Mouse (Mus musculus): ENCODE data around the gene Ptpdc1.

Ptpdc1 gene

GRCm38 (mm10) chr13:48653788-48654770 is 28.6 kb upstream of the Ptpdc1 start:
- DNase-seq = peak; percentile 83 to 89

- no peak for DNase-seq
Observed at GRCm38 (mm10) chr13:48651132-48652065, 25.9 kb upstream of the Ptpdc1 start.

- DNase-seq = no peak
Observed at GRCm38 (mm10) chr13:48650615-48651014, 25.2 kb upstream of the Ptpdc1 start.

- DNase-seq = no peak
Observed at GRCm38 (mm10) chr13:48646696-48647095, 21.2 kb upstream of the Ptpdc1 start.

GRCm38 (mm10) chr13:48643991-48644390 is 18.5 kb upstream of the Ptpdc1 start:
- no peak for DNase-seq

GRCm38 (mm10) chr13:48643072-48643471 is 17.6 kb upstream of the Ptpdc1 start:
- no peak for DNase-seq

GRCm38 (mm10) chr13:48639570-48639969 is 14.1 kb upstream of the Ptpdc1 start:
- peak; percentile 55 to 60 for DNase-seq

- DNase-seq = no peak
Observed at GRCm38 (mm10) chr13:48637706-48638105, 12.2 kb upstream of the Ptpdc1 start.

- no peak for DNase-seq
Observed at GRCm38 (mm10) chr13:48631691-48632090, 6.2 kb upstream of the Ptpdc1 start.

- peak in 1 of 2 experiments; percentile 3 for DNase-seq
Observed at GRCm38 (mm10) chr13:48624968-48625398, 481 bp downstream of the Ptpdc1 start.

- DNase-seq = no peak
Observed at GRCm38 (mm10) chr13:48618890-48619289, 6.6 kb downstream of the Ptpdc1 start.

GRCm38 (mm10) chr13:48617774-48618173 is 7.7 kb downstream of the Ptpdc1 start:
- no peak for DNase-seq

GRCm38 (mm10) chr13:48614525-48614924 is 10.9 kb downstream of the Ptpdc1 start:
- DNase-seq = peak; percentile 9 to 21

- DNase-seq = no peak
Observed at GRCm38 (mm10) chr13:48609106-48609505, 16.4 kb downstream of the Ptpdc1 start.

GRCm38 (mm10) chr13:48604591-48604990 is 20.9 kb downstream of the Ptpdc1 start:
- no peak for DNase-seq

GRCm38 (mm10) chr13:48603296-48603695 is 22.2 kb downstream of the Ptpdc1 start:
- no peak for DNase-seq

- no peak for DNase-seq
Observed at GRCm38 (mm10) chr13:48594605-48595004, 30.9 kb downstream of the Ptpdc1 start.

GRCm38 (mm10) chr13:48594031-48594430 is 31.4 kb downstream of the Ptpdc1 start:
- no peak for DNase-seq

- peak in 1 of 2 experiments; percentile 13 for DNase-seq
Observed at GRCm38 (mm10) chr13:48593181-48593580, 32.3 kb downstream of the Ptpdc1 start.

- no peak for DNase-seq
Observed at GRCm38 (mm10) chr13:48590743-48591142, 34.7 kb downstream of the Ptpdc1 start.

- DNase-seq = no peak
Observed at GRCm38 (mm10) chr13:48587354-48587753, 38.1 kb downstream of the Ptpdc1 start.

GRCm38 (mm10) chr13:48586496-48586895 is 39.0 kb downstream of the Ptpdc1 start:
- no peak for DNase-seq

GRCm38 (mm10) chr13:48585786-48586185 is 39.7 kb downstream of the Ptpdc1 start:
- DNase-seq = no peak

Measured in cerebellum, postnatal 36 days (tissue).